Mouse (Mus musculus) G1E (cell line): Measurements from ENCODE around the gene Sox30. TPM values are rescaled to one million over a fixed set of nuclear protein-coding genes. Genes with fewer than 3 reads are reported as not detected.
"Not testable (repeated sequence)": the region's sequence is repeated elsewhere in the genome, so short reads cannot be mapped to it uniquely, and the experiment has no call there.

ENCODE experiments used
- ATAC-seq: 2 replicates; pipeline ENCODE4 v1.8.0; 2016; ENCODE audit warnings: mild to moderate bottlenecking; ENCODE audit not compliant: insufficient number of reproducible peaks, poor library complexity, low FRiP score, severe bottlenecking; ENCODE audit errors: extremely low read depth
- DNase-seq: peaks from one replicate; pipeline ENCODE4 v3.0.0; 2012; ENCODE audit warnings: low spot score
- H3K27me3 ChIP-seq: 2 replicates; pipeline ENCODE4 v1.6.1; 2012; ENCODE audit warnings: mild to moderate bottlenecking, low read length, inconsistent platforms; ENCODE audit not compliant: insufficient read depth
- H3K36me3 ChIP-seq: replicated peaks from 2 replicates; pipeline ENCODE3; 2012; ENCODE audit warnings: mild to moderate bottlenecking, inconsistent platforms
- H3K4me1 ChIP-seq: 2 replicates; pipeline ENCODE4 v1.6.1; 2012; ENCODE audit warnings: low read depth, low read length, inconsistent platforms, mixed read lengths; ENCODE audit not compliant: insufficient read depth
- H3K4me3 ChIP-seq: 2 replicates; pipeline ENCODE4 v1.5.1; 2012; ENCODE audit warnings: low read depth, mild to moderate bottlenecking, inconsistent platforms, low read length, moderate library complexity, mixed read lengths
- H3K9me3 ChIP-seq: replicated peaks from 2 replicates; pipeline ENCODE4 v1.6.1; 2012; ENCODE audit warnings: inconsistent platforms
- CTCF ChIP-seq: IDR thresholded peaks from 2 replicates; pipeline ENCODE4 v1.5.1; 2012; ENCODE audit warnings: low read depth, low read length, inconsistent platforms, mixed read lengths
- GATA1 ChIP-seq: IDR thresholded peaks from 2 replicates; pipeline ENCODE4 v1.6.1; 2012; ENCODE audit warnings: borderline replicate concordance, low read length, inconsistent platforms, mixed read lengths
- GATA2 ChIP-seq: IDR thresholded peaks from 2 replicates; pipeline ENCODE4 v1.6.1; 2012; ENCODE audit warnings: low read depth, low read length, inconsistent platforms, borderline replicate concordance
- POLR2AphosphoS5 ChIP-seq: IDR thresholded peaks from 2 replicates; pipeline ENCODE4 v1.6.1; 2012; ENCODE audit warnings: low read depth, low read length, inconsistent platforms; ENCODE audit not compliant: insufficient replicate concordance
- TAL1 ChIP-seq: conservative IDR thresholded peaks from 2 replicates; pipeline ENCODE4 v1.6.1; 2012; ENCODE audit warnings: low read depth, low read length, inconsistent platforms, mixed read lengths
- polyA plus RNA-seq: library from polyadenylated mRNA; stranded (reverse); fragments of >175 nt; gene quantifications from 2 replicates; pipeline ENCODE4 v1.2.3, GENCODE M21; 2012
- total RNA-seq, 2 experiments: library from RNA; stranded (forward) in 1 of 2; stranded (reverse) in 1 of 2; fragments of 200-1000 nt in 1 of 2; fragments of >200 nt in 1 of 2; fragmentation: Nextera tagmentation in 1 of 2; gene quantifications; 2 replicates each; pipeline ENCODE4 v1.2.3; 2014 to 2017

Sox30 gene
- total and polyA plus RNA-seq, 3 experiments = 0.05 TPM; not detected in 2

- ATAC-seq (no peak), DNase-seq (no peak)
- Histone ChIP-seq H3K27me3 (no peaks in the 10 kb centered on the region; the same call in 1 of the 2 replicates), H3K4me1 (no peaks in the 10 kb centered on the region), H3K36me3 (no peaks in the 10 kb centered on the region), H3K4me3 (no peak overlapping the region), H3K9me3 (no peaks in the 10 kb centered on the region; the same call in 1 of the 2 replicates)
- TF ChIP-seq POLR2AphosphoS5 (no peak), CTCF (no peak)
Observed at GRCm38 (mm10) chr11:46039335-46039734, 59.2 kb downstream of the Sox30 start.

- ATAC-seq (no peak), DNase-seq (no peak)
- Histone ChIP-seq H3K9me3 (peaks cover 9% of the 10 kb centered on the region), H3K4me3 (no peak overlapping the region), H3K4me1 (no peaks in the 10 kb centered on the region), H3K27me3 (no peaks in the 10 kb centered on the region; the same call in 1 of the 2 replicates), H3K36me3 (no peaks in the 10 kb centered on the region)
- TF ChIP-seq POLR2AphosphoS5 (no peak), TAL1 (no peak), GATA1 (no peak), GATA2 (no peak)
Observed at GRCm38 (mm10) chr11:46040841-46041556, 60.9 kb downstream of the Sox30 start.

- H3K27me3 ChIP-seq = no peaks in the 10 kb centered on the region; the same call in 1 of the 2 replicates
- TF ChIP-seq POLR2AphosphoS5 = no peak
- TF ChIP-seq GATA1 = no peak
- no peak for TF ChIP-seq CTCF
- no peak for TF ChIP-seq TAL1
- no peak for TF ChIP-seq GATA2
- DNase-seq (no peak), ATAC-seq (no peak)
- H3K9me3 ChIP-seq = peaks cover 9% of the 10 kb centered on the region
- H3K4me1 ChIP-seq = no peaks in the 10 kb centered on the region
- H3K36me3 ChIP-seq = no peaks in the 10 kb centered on the region
- H3K4me3 ChIP-seq = no peak overlapping the region
Observed at GRCm38 (mm10) chr11:46041607-46042267, 61.6 kb downstream of the Sox30 start.

- Histone ChIP-seq H3K36me3 (no peaks in the 10 kb centered on the region), H3K9me3 (peaks cover 9% of the 10 kb centered on the region), H3K4me1 (no peaks in the 10 kb centered on the region), H3K4me3 (no peak overlapping the region), H3K27me3 (no peaks in the 10 kb centered on the region)
- TF ChIP-seq GATA2 (no peak), POLR2AphosphoS5 (no peak), TAL1 (no peak), CTCF (no peak), GATA1 (no peak)
- ATAC-seq = no peak
- no peak for DNase-seq
Observed at GRCm38 (mm10) chr11:46044781-46045180, 64.7 kb downstream of the Sox30 start.

- TF ChIP-seq TAL1 (no peak), POLR2AphosphoS5 (no peak), CTCF (no peak), GATA1 (no peak)
- Histone ChIP-seq H3K4me3 (no peak overlapping the region), H3K4me1 (no peaks in the 10 kb centered on the region), H3K36me3 (no peaks in the 10 kb centered on the region), H3K27me3 (no peaks in the 10 kb centered on the region), H3K9me3 (peaks cover 9% of the 10 kb centered on the region)
- DNase-seq (no peak), ATAC-seq (no peak)
Observed at GRCm38 (mm10) chr11:46047264-46047663, 67.2 kb downstream of the Sox30 start.

- not testable (repeated sequence) for ATAC-seq, H3K9me3 ChIP-seq, H3K4me3 ChIP-seq, H3K36me3 ChIP-seq, H3K4me1 ChIP-seq, DNase-seq
- peaks cover 24% of the 10 kb centered on the region for H3K27me3 ChIP-seq
Observed at GRCm38 (mm10) chr11:46052105-46052659, 72.1 kb downstream of the Sox30 start, which contains the start of gene Gm12166. Gene Gm12166 (minus strand): TSS chr11:46052321.

GRCm38 (mm10) chr11:46053457-46053856 is 73.3 kb downstream of the Sox30 start:
- ATAC-seq, H3K36me3 ChIP-seq: not testable (repeated sequence)

More at GRCm38 (mm10) chr11:46053457-46053856, 73.3 kb downstream of the Sox30 start:
- H3K9me3 ChIP-seq, H3K4me3 ChIP-seq, DNase-seq, H3K4me1 ChIP-seq: not testable (repeated sequence)
- H3K27me3 ChIP-seq = peaks cover 27% of the 10 kb centered on the region
